Mouse (Mus musculus) midbrain, embryonic 13.5 days (tissue): ENCODE data around the gene Dcakd. TPM values are rescaled to one million over a fixed set of nuclear protein-coding genes. Genes with fewer than 3 reads are reported as not detected.
A peak's percentile ranks its signal among the peaks of the same experiment; 100 is the strongest.
"Not testable (repeated sequence)": the region's sequence is repeated elsewhere in the genome, so short reads cannot be mapped to it uniquely, and the experiment has no call there.

Source experiments
- ATAC-seq: fragments of 200-750 bp; cut with Nextera tagmentation; 2 replicates; pipeline ENCODE4 v1.8.0; 2017; ENCODE audit warnings: mild to moderate bottlenecking, moderate TSS enrichment, moderate library complexity
- H3K27ac ChIP-seq: fragments of 300-500 bp; sonication (generic); 2 replicates; pipeline ENCODE4 v1.5.1; 2015; ENCODE audit warnings: inconsistent platforms, mild to moderate bottlenecking, moderate library complexity
- H3K27me3 ChIP-seq: fragments of 300-500 bp; sonication (generic); 2 replicates; pipeline ENCODE4 v1.6.1; 2015; ENCODE audit warnings: mild to moderate bottlenecking, inconsistent platforms
- H3K36me3 ChIP-seq: fragments of 300-500 bp; sonication (generic); 2 replicates; pipeline ENCODE4 v1.6.1; 2015; ENCODE audit warnings: mild to moderate bottlenecking, inconsistent platforms
- H3K4me1 ChIP-seq: fragments of 300-500 bp; sonication (generic); replicated peaks from 2 replicates; pipeline ENCODE4 v1.6.1; 2015; ENCODE audit warnings: inconsistent platforms
- H3K4me2 ChIP-seq: fragments of 300-500 bp; sonication (generic); replicated peaks from 2 replicates; pipeline ENCODE4 v1.6.1; 2015; ENCODE audit warnings: moderate library complexity, mild to moderate bottlenecking, inconsistent platforms
- H3K4me3 ChIP-seq: fragments of 300-500 bp; sonication (generic); replicated peaks from 2 replicates; pipeline ENCODE4 v1.5.1; 2015; ENCODE audit warnings: mild to moderate bottlenecking, inconsistent platforms
- H3K9ac ChIP-seq: fragments of 300-500 bp; sonication (generic); replicated peaks from 2 replicates; pipeline ENCODE4 v1.6.1; 2015; ENCODE audit warnings: mild to moderate bottlenecking, inconsistent platforms
- H3K9me3 ChIP-seq: fragments of 300-500 bp; sonication (generic); 2 replicates; pipeline ENCODE4 v1.6.1; 2016; ENCODE audit warnings: mild to moderate bottlenecking, inconsistent platforms
- WGBS: fragments of 180-500 bp; shearing (Covaris S2); methylation state at CpG from one replicate; pipeline ENCODE4 v1.1.7; 2015; 5-methylcytosine and 5-hydroxymethylcytosine counted together
- polyA plus RNA-seq: library from polyadenylated mRNA; unstranded; fragments of >200 nt; fragmentation: Nextera tagmentation; extraction: Ambion mirVana; gene quantifications from 2 replicates; pipeline ENCODE4 v1.2.1, GENCODE M21; 2015

The Dcakd gene
- polyA plus RNA-seq, 1 experiment from 2014 or later, result 178 TPM

GRCm38 (mm10) chr11:102989641-102990151 lies 38.4 kb downstream of the Dcakd start:
- Histone ChIP-seq H3K4me3 (peak overlapping the region; percentile 33), H3K27me3 (peaks cover 38% of the 10 kb centered on the region), H3K4me2 (peak overlapping the region; percentile 66), H3K9ac (peak overlapping the region; percentile 59), H3K4me1 (peaks cover 59% of the 10 kb centered on the region), H3K36me3 (peaks cover 9% of the 10 kb centered on the region), H3K27ac (no peak overlapping the region), H3K9me3 (no peaks in the 10 kb centered on the region)
- no peak for ATAC-seq
- WGBS, result 3% methylated on average over 28 of the region's 28 CpGs

GRCm38 (mm10) chr11:102985160-102985559 lies 43.0 kb downstream of the Dcakd start:
- Histone ChIP-seq H3K9me3 (no peaks in the 10 kb centered on the region), H3K36me3 (no peaks in the 10 kb centered on the region), H3K4me1 (peaks cover 28% of the 10 kb centered on the region), H3K9ac (no peak overlapping the region), H3K4me3 (no peak overlapping the region), H3K27ac (no peak overlapping the region), H3K27me3 (peaks cover 21% of the 10 kb centered on the region), H3K4me2 (no peak overlapping the region)
- no peak for ATAC-seq
- WGBS, result 55% methylated on average over 6 of the region's 6 CpGs

- H3K4me3 ChIP-seq, result no peak overlapping the region
- H3K9me3 ChIP-seq, result no peaks in the 10 kb centered on the region
- no peak overlapping the region for H3K9ac ChIP-seq
- 58% methylated on average over 4 of the region's 4 CpGs for WGBS
- H3K27ac ChIP-seq, result no peak overlapping the region
- H3K27me3 ChIP-seq, result peaks cover 16% of the 10 kb centered on the region
- peaks cover 25% of the 10 kb centered on the region for H3K4me1 ChIP-seq
- no peaks in the 10 kb centered on the region for H3K36me3 ChIP-seq
- no peak for ATAC-seq
- no peak overlapping the region for H3K4me2 ChIP-seq
These were observed 43.5 kb downstream of the Dcakd start for GRCm38 (mm10) chr11:102984615-102985014.

- no peaks in the 10 kb centered on the region for H3K36me3 ChIP-seq
- H3K27ac ChIP-seq, result no peak overlapping the region
- no peaks in the 10 kb centered on the region for H3K9me3 ChIP-seq
- H3K4me1 ChIP-seq, result peaks cover 21% of the 10 kb centered on the region
- ATAC-seq, result no peak
- WGBS, result 91% methylated on average over 9 of the region's 9 CpGs
- no peak overlapping the region for H3K9ac ChIP-seq
- H3K4me3 ChIP-seq, result no peak overlapping the region
- H3K4me2 ChIP-seq, result no peak overlapping the region
- peaks cover 11% of the 10 kb centered on the region for H3K27me3 ChIP-seq
These were observed 44.0 kb downstream of the Dcakd start for GRCm38 (mm10) chr11:102984086-102984485.

GRCm38 (mm10) chr11:102981151-102981890 lies 46.8 kb downstream of the Dcakd start:
- no peak overlapping the region for H3K4me3 ChIP-seq
- H3K9me3 ChIP-seq, result no peaks in the 10 kb centered on the region
- no peak overlapping the region for H3K4me2 ChIP-seq
- H3K36me3 ChIP-seq, result no peaks in the 10 kb centered on the region
- no peaks in the 10 kb centered on the region for H3K27me3 ChIP-seq
- WGBS, result 66% methylated on average over 10 of the region's 10 CpGs
- H3K9ac ChIP-seq, result no peak overlapping the region
- no peak for ATAC-seq
- H3K4me1 ChIP-seq, result peaks cover 23% of the 10 kb centered on the region
- H3K27ac ChIP-seq, result no peak overlapping the region

- no peaks in the 10 kb centered on the region for H3K27me3 ChIP-seq
- ATAC-seq, result no peak
- H3K4me3 ChIP-seq, result no peak overlapping the region
- peaks cover 14% of the 10 kb centered on the region for H3K4me1 ChIP-seq
- no peak overlapping the region for H3K27ac ChIP-seq
- H3K36me3 ChIP-seq, result no peaks in the 10 kb centered on the region
- no peak overlapping the region for H3K4me2 ChIP-seq
- no peak overlapping the region for H3K9ac ChIP-seq
- WGBS, result 54% methylated on average over 6 of the region's 6 CpGs
- H3K9me3 ChIP-seq, result no peaks in the 10 kb centered on the region
These were observed 50.0 kb downstream of the Dcakd start for GRCm38 (mm10) chr11:102978052-102978666.

GRCm38 (mm10) chr11:102975966-102976365 lies 52.2 kb downstream of the Dcakd start:
- WGBS, result 80% methylated on average over 9 of the region's 9 CpGs

GRCm38 (mm10) chr11:102972326-102972725 lies 55.8 kb downstream of the Dcakd start:
- Histone ChIP-seq H3K36me3 (no peaks in the 10 kb centered on the region), H3K4me1 (no peaks in the 10 kb centered on the region), H3K27ac (no peak overlapping the region), H3K4me2 (no peak overlapping the region), H3K9me3 (no peaks in the 10 kb centered on the region), H3K9ac (no peak overlapping the region), H3K27me3 (peaks cover 19% of the 10 kb centered on the region), H3K4me3 (no peak overlapping the region)
- WGBS, result 54% methylated on average over 1 of the region's 1 CpGs
- ATAC-seq, result no peak

More at GRCm38 (mm10) chr11:102975966-102976365, 52.2 kb downstream of the Dcakd start:
- H3K27me3 ChIP-seq, H3K36me3 ChIP-seq, H3K4me2 ChIP-seq, H3K27ac ChIP-seq, ATAC-seq, H3K9me3 ChIP-seq, H3K4me3 ChIP-seq, H3K9ac ChIP-seq: not testable (repeated sequence)
- peaks cover 14% of the 10 kb centered on the region for H3K4me1 ChIP-seq

GRCm38 (mm10) chr11:102971604-102972003 lies 56.5 kb downstream of the Dcakd start:
- Histone ChIP-seq H3K4me3 (no peak overlapping the region), H3K27me3 (peaks cover 20% of the 10 kb centered on the region), H3K9me3 (no peaks in the 10 kb centered on the region), H3K4me2 (no peak overlapping the region), H3K36me3 (no peaks in the 10 kb centered on the region), H3K9ac (no peak overlapping the region), H3K4me1 (no peaks in the 10 kb centered on the region), H3K27ac (no peak overlapping the region)
- WGBS, result 51% methylated on average over 5 of the region's 5 CpGs
- ATAC-seq, result no peak

GRCm38 (mm10) chr11:102964547-102965091 lies 63.5 kb downstream of the Dcakd start:
- H3K9ac ChIP-seq, result no peak overlapping the region
- peaks cover 13% of the 10 kb centered on the region; the same call in 1 of the 2 replicates for H3K27me3 ChIP-seq
- H3K4me1 ChIP-seq, result peaks cover 28% of the 10 kb centered on the region
- 0 out of 2 replicates have a peak, but pooled peaks have one; percentile 35 for ATAC-seq
- no peaks in the 10 kb centered on the region for H3K36me3 ChIP-seq
- no peaks in the 10 kb centered on the region for H3K9me3 ChIP-seq
- H3K4me3 ChIP-seq, result no peak overlapping the region
- peak overlapping the region; percentile 90; the same call in 1 of the 2 replicates for H3K27ac ChIP-seq
- H3K4me2 ChIP-seq, result 0 out of 2 replicates have a peak overlapping the region, but pooled peaks have one; percentile 49
- WGBS, result 78% methylated on average over 16 of the region's 16 CpGs

- Histone ChIP-seq H3K9me3 (no peaks in the 10 kb centered on the region), H3K36me3 (no peaks in the 10 kb centered on the region), H3K4me1 (peaks cover 28% of the 10 kb centered on the region), H3K27me3 (peaks cover 13% of the 10 kb centered on the region; the same call in 1 of the 2 replicates), H3K4me3 (peak overlapping the region; percentile 20), H3K9ac (peak overlapping the region; percentile 60), H3K27ac (peak overlapping the region; percentile 90), H3K4me2 (peak overlapping the region; percentile 49)
- WGBS, result 17% methylated on average over 24 of the region's 24 CpGs
- ATAC-seq, result peak; percentile 62
These were observed 64.1 kb downstream of the Dcakd start for GRCm38 (mm10) chr11:102963855-102964546.
